Mouse (Mus musculus): ENCODE measurements at regions not wholly inside any gene's neighbourhood (a gene's known extent, or its start where the extent isn't known, plus 50 kb on each side); places are given as distances from the start of the nearest gene placed in this dataset.

DNA sequence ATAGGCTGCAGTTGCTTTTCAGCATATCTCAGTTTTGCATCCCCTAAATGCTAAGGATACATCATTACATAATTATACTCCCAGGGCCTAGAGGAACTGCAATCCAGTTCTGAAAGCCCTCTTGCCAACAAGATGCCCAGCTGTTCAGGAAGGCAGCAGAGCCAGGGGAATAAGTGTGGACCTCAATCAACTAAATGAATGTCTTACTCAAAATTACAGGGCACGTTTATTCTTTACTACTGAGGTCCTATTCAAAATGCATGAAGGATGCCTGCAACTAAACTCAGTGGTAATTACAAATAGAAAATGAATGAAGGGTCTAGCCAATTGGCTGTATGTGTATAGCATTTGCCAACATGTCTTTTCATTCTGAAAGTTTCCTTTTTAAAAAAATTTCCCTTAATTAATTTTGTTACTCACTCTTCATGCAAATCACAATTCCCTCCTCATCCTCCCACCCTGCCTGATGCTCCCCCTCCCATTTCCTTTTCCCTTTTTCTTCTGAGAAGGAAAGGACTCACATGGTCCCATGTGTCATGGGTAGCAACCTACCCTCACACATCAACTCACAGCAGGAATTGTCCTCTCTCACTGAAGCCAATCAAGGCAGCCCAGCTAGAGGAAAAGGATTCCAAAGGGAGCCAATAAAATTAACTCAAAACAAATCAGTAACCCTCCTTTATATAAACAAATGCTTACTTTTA, 86.9 kb upstream of the Ins1 start:
- peak; percentile 19 to 30 for DNase-seq (ENCODE audit: low spot score in 2 of 2)

DNA sequence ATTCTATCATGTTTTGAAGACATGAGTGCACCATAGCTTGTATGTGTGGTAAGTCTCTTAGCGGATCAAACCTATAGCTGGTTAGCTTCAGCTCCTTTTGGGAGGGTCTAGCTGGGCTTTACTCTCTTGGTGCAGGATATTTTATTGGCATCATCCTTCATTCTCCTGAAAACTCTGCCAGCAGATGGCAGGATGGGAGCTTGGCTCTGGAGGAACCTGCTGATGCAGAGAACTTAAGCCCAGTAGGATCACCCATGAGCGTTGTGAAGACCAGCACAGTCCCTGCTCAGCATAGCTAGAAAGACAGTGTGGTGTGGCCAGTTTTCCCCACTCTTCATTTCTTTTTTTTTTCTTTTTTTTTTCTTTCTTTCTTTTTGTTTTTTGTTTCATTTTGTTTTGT, 70.3 kb upstream of the Ins1 start:
- DNase-seq (ENCODE audit: low spot score in 2 of 2): peak in 1 of 2 experiments; percentile 21

DNA sequence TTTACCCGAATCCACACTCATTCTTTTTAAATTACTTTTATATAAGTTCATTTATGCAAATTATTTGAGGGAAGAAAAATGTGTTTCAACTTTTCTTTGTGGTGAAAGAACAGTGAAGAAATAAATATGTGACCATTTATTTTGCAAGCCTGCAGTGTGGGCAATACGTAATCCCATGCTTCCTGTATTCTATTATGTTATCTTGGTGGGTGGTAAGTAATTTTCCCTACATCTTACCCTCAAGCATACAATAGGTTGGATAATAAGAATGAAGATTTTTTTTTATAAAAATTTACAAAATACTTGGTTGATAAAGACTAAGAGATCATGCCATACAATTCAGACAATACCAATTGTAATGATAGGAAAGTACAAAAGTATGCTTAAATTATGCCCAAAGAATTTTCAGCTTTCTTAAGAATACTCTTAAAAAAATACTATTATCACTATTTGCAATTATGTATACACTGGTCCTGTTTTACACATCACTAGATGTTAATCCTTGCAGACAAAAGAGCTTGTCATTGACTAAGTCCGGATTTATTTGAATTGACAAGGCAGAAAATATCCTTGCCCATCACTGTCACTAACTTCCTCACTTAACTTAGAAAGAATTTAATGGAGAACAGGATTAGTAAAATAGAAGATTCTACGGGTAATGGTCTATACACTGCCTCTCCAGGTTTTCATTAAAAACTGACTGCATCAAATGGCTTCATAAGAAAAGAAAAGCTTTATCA, 64.4 kb upstream of the Ins1 start:
- DNase-seq (ENCODE audit: low spot score in 2 of 2): no peak

DNA sequence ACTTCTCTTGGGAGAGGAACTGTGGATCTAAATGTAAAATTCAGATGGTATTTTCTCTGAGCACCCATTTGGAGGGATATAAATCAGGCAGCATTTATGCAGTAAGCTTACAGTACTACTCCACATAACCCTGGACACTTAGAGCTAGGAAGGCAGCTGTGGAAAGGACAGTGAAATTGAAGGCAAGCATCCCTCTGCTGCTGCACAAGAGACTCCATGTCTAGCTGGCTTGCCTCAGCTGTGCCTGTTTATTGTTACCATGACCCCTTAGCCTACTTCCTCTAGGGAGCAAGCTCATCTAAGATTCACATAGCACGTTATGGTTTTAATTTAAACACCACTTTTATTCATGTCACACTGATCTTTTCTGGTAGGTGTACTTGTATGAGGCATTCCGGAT, 56.4 kb upstream of the Ins1 start:
- no peak for DNase-seq (ENCODE audit: low spot score in 2 of 2)

Data from right cerebral cortex, postnatal 10 days (tissue).